Mouse (Mus musculus) limb, embryonic 14.5 days (tissue): ENCODE measurements around the gene Pam. TPM values are rescaled to one million over a fixed set of nuclear protein-coding genes. Genes with fewer than 3 reads are reported as not detected.
"Not testable (repeated sequence)": the region's sequence is repeated elsewhere in the genome, so short reads cannot be mapped to it uniquely, and the experiment has no call there.

Source experiments
- ATAC-seq: fragments of 200-750 bp; cut with Nextera tagmentation; 2 replicates; pipeline ENCODE4 v1.8.0; 2017; ENCODE audit warnings: low read depth, moderate number of reproducible peaks, moderate TSS enrichment; ENCODE audit not compliant: low FRiP score
- DNase-seq: peaks from one replicate; pipeline ENCODE4 v3.0.0-alpha.2; 2015; ENCODE audit warnings: low spot score
- H3K27ac ChIP-seq: fragments of 300-500 bp; sonication (generic); replicated peaks from 2 replicates; pipeline ENCODE4 v1.5.1; 2014; ENCODE audit warnings: low read depth, mild to moderate bottlenecking, low read length, moderate library complexity, mixed read lengths
- H3K27me3 ChIP-seq: fragments of 300-500 bp; sonication (generic); 2 replicates; pipeline ENCODE4 v1.6.1; 2014; ENCODE audit warnings: low read length, mixed read lengths; ENCODE audit not compliant: control insufficient read depth, insufficient read depth
- H3K36me3 ChIP-seq: fragments of 300-500 bp; sonication (generic); 2 replicates; pipeline ENCODE4 v1.6.1; 2014; ENCODE audit warnings: mild to moderate bottlenecking, low read length, moderate library complexity, mixed read lengths; ENCODE audit not compliant: control insufficient read depth, insufficient read depth
- H3K4me1 ChIP-seq: fragments of 300-500 bp; sonication (generic); 2 replicates; pipeline ENCODE4 v1.6.1; 2014; ENCODE audit warnings: antibody characterized with exemption, low read length, mixed read lengths; ENCODE audit not compliant: control insufficient read depth, insufficient read depth
- H3K4me2 ChIP-seq: fragments of 300-500 bp; sonication (generic); replicated peaks from 2 replicates; pipeline ENCODE4 v1.6.1; 2014; ENCODE audit warnings: low read depth, mild to moderate bottlenecking, low read length, moderate library complexity; ENCODE audit not compliant: severe bottlenecking
- H3K4me3 ChIP-seq: fragments of 300-500 bp; sonication (generic); replicated peaks from 2 replicates; pipeline ENCODE4 v1.5.1; 2014; ENCODE audit warnings: low read length
- H3K9ac ChIP-seq: fragments of 300-500 bp; sonication (generic); 2 replicates; pipeline ENCODE4 v1.6.1; 2014; ENCODE audit warnings: mild to moderate bottlenecking, low read depth, low read length, moderate library complexity; ENCODE audit not compliant: severe bottlenecking
- H3K9me3 ChIP-seq: fragments of 300-500 bp; sonication (generic); 2 replicates; pipeline ENCODE4 v1.6.1; 2016; ENCODE audit warnings: low read length; ENCODE audit not compliant: control insufficient read depth
- POLR2A ChIP-seq: fragments of 200-500 bp; IDR thresholded peaks from 2 replicates; pipeline ENCODE4 v1.8.0; 2012; ENCODE audit warnings: inconsistent platforms, mild to moderate bottlenecking, moderate library complexity, borderline replicate concordance; ENCODE audit not compliant: insufficient read depth, insufficient read length; ENCODE audit errors: extremely low read depth
- WGBS: fragments of 180-500 bp; shearing (Covaris S2); extraction: QIAGEN DNeasy Blood & Tissue Kit; methylation state at CpG from one replicate; pipeline ENCODE4 v1.1.7; 2014; 5-methylcytosine and 5-hydroxymethylcytosine counted together
- polyA plus RNA-seq, 2 experiments: library from polyadenylated mRNA; depleted of rRNA in 1 of 2; stranded (reverse) in 1 of 2; unstranded in 1 of 2; fragments of >200 nt; fragmentation: Nextera tagmentation in 1 of 2; extraction: Ambion mirVana in 1 of 2; gene quantifications; 2 replicates each; pipeline versions ENCODE4 v1.2.1 to v1.2.3; 2012 to 2014

Pam gene
- polyA plus RNA-seq, 2 experiments, result 37.8 to 54.1 TPM

DNA sequence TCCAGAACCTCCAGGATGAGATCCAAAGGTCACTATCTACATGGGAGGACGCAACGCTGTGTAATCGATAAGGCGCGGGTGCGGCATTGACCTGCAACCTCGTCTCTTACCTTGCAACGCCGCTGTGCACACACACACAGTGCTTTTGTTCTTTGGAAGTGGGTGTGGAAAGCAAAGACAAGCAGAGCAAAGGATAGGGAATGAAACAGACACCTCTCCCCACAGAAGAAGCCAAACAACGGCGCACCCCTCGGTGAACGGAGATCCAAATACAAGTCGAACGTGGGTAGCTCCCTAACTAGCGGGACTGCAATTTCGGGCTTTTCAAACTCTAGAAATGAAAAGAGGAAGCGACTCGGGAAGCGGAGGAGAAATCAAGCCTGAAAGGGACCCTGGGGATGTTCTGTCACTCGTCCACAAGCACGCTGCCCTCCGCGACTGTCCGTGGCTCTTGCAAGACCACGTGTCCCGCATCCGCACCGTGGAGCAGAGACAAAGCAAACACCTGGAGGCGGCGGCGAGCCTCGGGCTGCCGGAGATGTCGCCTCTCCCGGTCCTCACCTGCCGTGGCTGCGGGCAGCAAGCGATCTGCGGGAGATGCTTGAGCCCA lies 326.0 kb downstream of the Pam start:
- H3K27me3 ChIP-seq, result no peaks in the 10 kb centered on the region
- H3K4me2 ChIP-seq, result peak overlapping the region; percentile 65
- no peak for TF ChIP-seq POLR2A
- H3K4me1 ChIP-seq, result peaks cover 12% of the 10 kb centered on the region
- peak overlapping the region; percentile 75 for H3K9ac ChIP-seq
- H3K9me3 ChIP-seq, result no peaks in the 10 kb centered on the region
- peak; percentile 13 for ATAC-seq
- peak overlapping the region; percentile 74 for H3K4me3 ChIP-seq
- H3K36me3 ChIP-seq, result no peaks in the 10 kb centered on the region
- WGBS, result under 1% methylated on average over 40 of the region's 40 CpGs
- H3K27ac ChIP-seq, result peak overlapping the region; percentile 68
- no peak for DNase-seq

DNA sequence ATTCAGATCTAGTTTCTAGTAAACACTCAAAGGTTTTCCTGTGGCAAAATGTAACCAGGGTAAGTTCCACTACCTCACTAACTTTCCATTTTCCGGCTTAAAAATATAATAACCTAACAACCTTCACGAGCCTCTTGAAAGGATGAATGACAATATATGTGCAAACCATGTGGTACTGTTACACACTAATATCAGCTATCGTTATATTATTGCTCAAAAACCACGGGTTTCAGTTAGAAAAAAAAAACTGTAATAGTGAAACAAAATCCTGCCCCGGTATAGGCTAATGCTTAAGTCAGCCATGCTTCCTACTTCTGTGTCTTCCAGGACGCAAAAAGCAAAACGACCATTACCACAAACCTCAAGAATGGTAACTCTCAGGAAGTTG lies 326.5 kb downstream of the Pam start:
- DNase-seq, result peak; percentile 30
- no peaks in the 10 kb centered on the region for H3K9me3 ChIP-seq
- ATAC-seq, result no peak
- peak overlapping the region; percentile 75 for H3K9ac ChIP-seq
- H3K27ac ChIP-seq, result no peak overlapping the region
- peak overlapping the region; percentile 65 for H3K4me2 ChIP-seq
- H3K4me3 ChIP-seq, result peak overlapping the region; percentile 74
- 10% methylated on average over 7 of the region's 7 CpGs for WGBS
- peaks cover 12% of the 10 kb centered on the region for H3K4me1 ChIP-seq
- TF ChIP-seq POLR2A, result no peak
- H3K27me3 ChIP-seq, result no peaks in the 10 kb centered on the region
- no peaks in the 10 kb centered on the region for H3K36me3 ChIP-seq

DNA sequence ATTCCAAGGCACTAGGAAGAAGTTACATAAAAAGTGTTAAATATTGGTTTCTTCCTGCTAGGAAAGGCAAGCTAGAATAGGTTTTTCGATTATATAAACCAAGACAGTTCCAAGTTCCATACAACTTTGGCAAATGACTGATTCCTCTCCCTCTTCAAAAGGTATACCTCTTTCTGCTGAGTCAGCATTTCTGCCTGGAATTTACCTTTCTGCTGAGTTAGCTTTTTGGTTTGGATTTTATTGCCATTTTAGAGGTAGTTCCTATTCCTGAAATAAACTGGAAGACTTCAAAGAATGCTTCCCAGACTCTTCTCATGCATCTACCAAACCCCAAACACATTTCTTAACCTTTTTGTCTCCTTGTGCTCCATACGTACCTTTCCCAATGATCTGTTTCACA lies 327.4 kb downstream of the Pam start:
- no peak overlapping the region; the same call in 1 of the 2 replicates for H3K4me2 ChIP-seq
- TF ChIP-seq POLR2A, result no peak
- H3K4me3 ChIP-seq, result 0 out of 2 replicates have a peak overlapping the region, but pooled peaks have one; percentile 74

DNA sequence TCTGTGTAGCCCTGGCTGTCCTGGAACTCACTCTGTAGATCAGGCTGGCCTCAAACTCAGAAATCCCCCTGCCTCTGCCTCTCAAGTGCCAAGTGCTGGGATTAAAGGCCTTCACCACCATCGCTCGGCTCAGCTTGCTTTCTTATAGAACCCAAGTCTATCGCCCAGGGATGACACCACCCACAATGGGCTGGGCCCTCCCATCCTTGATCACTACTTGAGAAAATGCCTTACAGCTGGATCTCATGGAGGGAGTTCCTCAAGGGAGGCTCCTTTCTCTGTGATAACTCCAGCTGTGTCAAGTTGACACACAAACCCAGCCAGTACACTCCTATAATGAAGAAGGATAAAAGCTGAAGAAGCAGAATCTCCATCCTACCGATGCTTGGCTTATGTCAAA lies 329.7 kb downstream of the Pam start:
- H3K9me3 ChIP-seq, ATAC-seq, H3K9ac ChIP-seq, H3K4me3 ChIP-seq, H3K27me3 ChIP-seq, H3K27ac ChIP-seq, H3K4me2 ChIP-seq, DNase-seq, H3K36me3 ChIP-seq: not testable (repeated sequence)
- H3K4me1 ChIP-seq, result peaks cover 12% of the 10 kb centered on the region
- WGBS, result 80% methylated on average over 4 of the region's 4 CpGs

More for the DNA sequence above, 327.4 kb downstream of the Pam start:
- H3K27ac ChIP-seq, result no peak overlapping the region
- WGBS, result 77% methylated on average over 2 of the region's 2 CpGs
- no peaks in the 10 kb centered on the region for H3K36me3 ChIP-seq
- no peaks in the 10 kb centered on the region for H3K27me3 ChIP-seq
- peaks cover 12% of the 10 kb centered on the region for H3K4me1 ChIP-seq
- H3K9ac ChIP-seq, result no peak overlapping the region
- no peak for ATAC-seq
- no peaks in the 10 kb centered on the region for H3K9me3 ChIP-seq
- DNase-seq, result no peak

DNA sequence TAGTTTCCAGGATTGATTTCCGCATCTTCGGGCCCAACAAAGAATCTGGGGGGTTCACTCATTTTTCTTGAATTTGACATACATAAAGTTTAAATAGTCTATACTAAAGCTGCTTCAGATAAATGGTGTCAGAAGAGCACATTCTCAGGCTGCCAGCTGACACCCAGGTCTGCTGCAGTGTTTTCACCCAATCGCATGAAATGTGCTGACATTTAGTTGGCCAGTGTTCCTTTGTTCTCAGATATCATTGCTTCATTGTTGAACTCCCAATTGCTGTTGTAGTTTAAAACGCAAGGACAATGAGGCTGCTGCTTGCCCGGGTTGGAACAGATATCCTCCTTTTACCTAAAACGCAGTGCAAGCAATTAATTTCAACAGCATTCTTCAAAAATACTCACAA lies 334.0 kb downstream of the Pam start:
- Histone ChIP-seq H3K27me3 (no peaks in the 10 kb centered on the region), H3K9me3 (no peaks in the 10 kb centered on the region), H3K4me1 (no peaks in the 10 kb centered on the region), H3K9ac (no peak overlapping the region), H3K4me2 (no peak overlapping the region), H3K4me3 (no peak overlapping the region), H3K36me3 (peaks cover 12% of the 10 kb centered on the region), H3K27ac (no peak overlapping the region)
- TF ChIP-seq POLR2A, result no peak
- WGBS, result 95% methylated on average over 6 of the region's 6 CpGs
- ATAC-seq (no peak), DNase-seq (no peak)

DNA sequence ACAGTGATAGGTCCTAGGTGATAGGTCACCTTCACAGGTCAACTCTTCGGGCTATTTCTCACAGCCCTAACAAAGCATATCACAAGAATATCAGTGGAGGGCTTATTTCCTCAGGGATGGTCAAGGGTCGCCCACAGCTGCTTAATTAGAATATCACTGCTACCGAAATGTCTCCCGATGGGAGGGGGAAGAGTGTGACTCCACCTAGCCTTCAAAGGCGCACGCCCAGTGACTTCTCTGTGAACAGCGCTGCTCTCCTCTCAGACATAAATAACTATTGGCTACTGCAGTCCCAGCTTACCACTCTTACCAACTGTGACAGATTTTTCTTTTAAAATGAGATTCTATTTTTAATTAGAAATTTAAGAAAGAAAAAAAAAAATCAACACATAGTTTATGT lies 334.8 kb downstream of the Pam start:
- H3K4me2 ChIP-seq, result no peak overlapping the region
- no peak for TF ChIP-seq POLR2A
- ATAC-seq (no peak), DNase-seq (no peak)
- H3K4me1 ChIP-seq, result no peaks in the 10 kb centered on the region
- no peaks in the 10 kb centered on the region for H3K9me3 ChIP-seq
- H3K27me3 ChIP-seq, result no peaks in the 10 kb centered on the region
- no peak overlapping the region for H3K9ac ChIP-seq
- peaks cover 15% of the 10 kb centered on the region for H3K36me3 ChIP-seq
- WGBS, result 85% methylated on average over 7 of the region's 7 CpGs
- no peak overlapping the region for H3K4me3 ChIP-seq
- H3K27ac ChIP-seq, result no peak overlapping the region
